Mouse (Mus musculus): ENCODE data around the gene Rps16. TPM values are rescaled to one million over a fixed set of nuclear protein-coding genes. Genes with fewer than 3 reads are reported as not detected.

The Rps16 gene
- polyA plus RNA-seq, 1 experiment from 2014 or later: 1,547 TPM

- no peaks in the 10 kb centered on the region for H3K4me1 ChIP-seq (replicated peaks; ENCODE audit: control insufficient read depth, insufficient read depth, low read length)
- 92% methylated on average over 17 of the region's 17 CpGs for WGBS
- no peak overlapping the region for H3K4me2 ChIP-seq
- no peak overlapping the region for H3K27ac ChIP-seq (ENCODE audit: low read depth, low read length)
- DNase-seq (ENCODE audit: low spot score) (no peak), ATAC-seq (replicated peaks; ENCODE audit: low FRiP score) (no peak)
- H3K9ac ChIP-seq (ENCODE audit: low read depth, low read length): no peak overlapping the region
- H3K9me3 ChIP-seq (ENCODE audit: control insufficient read depth, low read length): no peaks in the 10 kb centered on the region
- H3K27me3 ChIP-seq (replicated peaks; ENCODE audit: control insufficient read depth, insufficient read depth, low read length): no peaks in the 10 kb centered on the region
- H3K36me3 ChIP-seq (ENCODE audit: control insufficient read depth, insufficient read depth, low read length): peaks cover 80% of the 10 kb centered on the region
- H3K4me3 ChIP-seq (ENCODE audit: low read depth, low read length): no peak overlapping the region
Observed at GRCm38 (mm10) chr7:28318714-28319113, 31.7 kb upstream of the Rps16 start.

GRCm38 (mm10) chr7:28321974-28322720 lies 28.3 kb upstream of the Rps16 start:
- no peak for DNase-seq (ENCODE audit: low spot score)

GRCm38 (mm10) chr7:28325293-28325692 lies 25.2 kb upstream of the Rps16 start:
- Histone ChIP-seq H3K9ac (ENCODE audit: low read depth, low read length) (no peak overlapping the region), H3K4me3 (ENCODE audit: low read depth, low read length) (no peak overlapping the region), H3K27me3 (replicated peaks; ENCODE audit: control insufficient read depth, insufficient read depth, low read length) (no peaks in the 10 kb centered on the region), H3K9me3 (ENCODE audit: control insufficient read depth, low read length) (no peaks in the 10 kb centered on the region), H3K36me3 (ENCODE audit: control insufficient read depth, insufficient read depth, low read length) (peaks cover 71% of the 10 kb centered on the region), H3K4me1 (replicated peaks; ENCODE audit: control insufficient read depth, insufficient read depth, low read length) (no peaks in the 10 kb centered on the region), H3K27ac (ENCODE audit: low read depth, low read length) (no peak overlapping the region), H3K4me2 (no peak overlapping the region)
- DNase-seq (ENCODE audit: low spot score) (no peak), ATAC-seq (replicated peaks; ENCODE audit: low FRiP score) (no peak)
- 93% methylated on average over 8 of the region's 8 CpGs for WGBS

More at GRCm38 (mm10) chr7:28321974-28322720, 28.3 kb upstream of the Rps16 start:
- ATAC-seq (replicated peaks; ENCODE audit: low FRiP score): no peak
- H3K4me1 ChIP-seq (replicated peaks; ENCODE audit: control insufficient read depth, insufficient read depth, low read length): no peaks in the 10 kb centered on the region
- no peak overlapping the region for H3K4me2 ChIP-seq
- 86% methylated on average over 15 of the region's 15 CpGs for WGBS
- H3K27me3 ChIP-seq (replicated peaks; ENCODE audit: control insufficient read depth, insufficient read depth, low read length): no peaks in the 10 kb centered on the region
- H3K9ac ChIP-seq (ENCODE audit: low read depth, low read length): no peak overlapping the region
- peaks cover 76% of the 10 kb centered on the region for H3K36me3 ChIP-seq (ENCODE audit: control insufficient read depth, insufficient read depth, low read length)
- no peak overlapping the region for H3K27ac ChIP-seq (ENCODE audit: low read depth, low read length)
- no peak overlapping the region for H3K4me3 ChIP-seq (ENCODE audit: low read depth, low read length)
- no peaks in the 10 kb centered on the region for H3K9me3 ChIP-seq (ENCODE audit: control insufficient read depth, low read length)

GRCm38 (mm10) chr7:28326457-28326856 lies 24.0 kb upstream of the Rps16 start:
- Histone ChIP-seq H3K9ac (ENCODE audit: low read depth, low read length) (no peak overlapping the region), H3K36me3 (ENCODE audit: control insufficient read depth, insufficient read depth, low read length) (peaks cover 78% of the 10 kb centered on the region), H3K9me3 (ENCODE audit: control insufficient read depth, low read length) (no peaks in the 10 kb centered on the region), H3K27me3 (replicated peaks; ENCODE audit: control insufficient read depth, insufficient read depth, low read length) (no peaks in the 10 kb centered on the region), H3K4me2 (no peak overlapping the region), H3K27ac (ENCODE audit: low read depth, low read length) (no peak overlapping the region), H3K4me3 (ENCODE audit: low read depth, low read length) (no peak overlapping the region), H3K4me1 (replicated peaks; ENCODE audit: control insufficient read depth, insufficient read depth, low read length) (no peaks in the 10 kb centered on the region)
- ATAC-seq (replicated peaks; ENCODE audit: low FRiP score) (no peak), DNase-seq (ENCODE audit: low spot score) (no peak)
- WGBS: 80% methylated on average over 4 of the region's 4 CpGs

GRCm38 (mm10) chr7:28328260-28328659 lies 22.2 kb upstream of the Rps16 start:
- no peaks in the 10 kb centered on the region for H3K4me1 ChIP-seq (replicated peaks; ENCODE audit: control insufficient read depth, insufficient read depth, low read length)

GRCm38 (mm10) chr7:28334534-28334933 lies 15.9 kb upstream of the Rps16 start:
- ATAC-seq (replicated peaks; ENCODE audit: low FRiP score) (no peak), DNase-seq (ENCODE audit: low spot score) (no peak)
- no peaks in the 10 kb centered on the region for H3K9me3 ChIP-seq (ENCODE audit: control insufficient read depth, low read length)
- H3K36me3 ChIP-seq (ENCODE audit: control insufficient read depth, insufficient read depth, low read length): peaks cover 23% of the 10 kb centered on the region
- no peak overlapping the region for H3K27ac ChIP-seq (ENCODE audit: low read depth, low read length)
- no peak overlapping the region for H3K4me2 ChIP-seq
- H3K4me3 ChIP-seq (ENCODE audit: low read depth, low read length): no peak overlapping the region
- peaks cover 8% of the 10 kb centered on the region for H3K4me1 ChIP-seq (replicated peaks; ENCODE audit: control insufficient read depth, insufficient read depth, low read length)
- 87% methylated on average over 4 of the region's 4 CpGs for WGBS
- H3K9ac ChIP-seq (ENCODE audit: low read depth, low read length): no peak overlapping the region
- H3K27me3 ChIP-seq (replicated peaks; ENCODE audit: control insufficient read depth, insufficient read depth, low read length): no peaks in the 10 kb centered on the region

More at GRCm38 (mm10) chr7:28328260-28328659, 22.2 kb upstream of the Rps16 start:
- Histone ChIP-seq H3K36me3 (ENCODE audit: control insufficient read depth, insufficient read depth, low read length) (peaks cover 62% of the 10 kb centered on the region), H3K27me3 (replicated peaks; ENCODE audit: control insufficient read depth, insufficient read depth, low read length) (no peaks in the 10 kb centered on the region), H3K9me3 (ENCODE audit: control insufficient read depth, low read length) (no peaks in the 10 kb centered on the region), H3K4me2 (no peak overlapping the region), H3K4me3 (ENCODE audit: low read depth, low read length) (no peak overlapping the region), H3K27ac (ENCODE audit: low read depth, low read length) (no peak overlapping the region), H3K9ac (ENCODE audit: low read depth, low read length) (no peak overlapping the region)
- no peak for DNase-seq (ENCODE audit: low spot score)
- no peak for ATAC-seq (replicated peaks; ENCODE audit: low FRiP score)
- 93% methylated on average over 2 of the region's 2 CpGs for WGBS

GRCm38 (mm10) chr7:28335471-28335870 lies 15.0 kb upstream of the Rps16 start:
- H3K4me1 ChIP-seq (replicated peaks; ENCODE audit: control insufficient read depth, insufficient read depth, low read length): peaks cover 8% of the 10 kb centered on the region
- DNase-seq (ENCODE audit: low spot score) (no peak), ATAC-seq (replicated peaks; ENCODE audit: low FRiP score) (no peak)
- whole genome bisulfite sequencing: 85% methylated on average over 2 of the region's 2 CpGs
- no peak overlapping the region for H3K4me2 ChIP-seq
- no peaks in the 10 kb centered on the region for H3K27me3 ChIP-seq (replicated peaks; ENCODE audit: control insufficient read depth, insufficient read depth, low read length)
- no peaks in the 10 kb centered on the region for H3K9me3 ChIP-seq (ENCODE audit: control insufficient read depth, low read length)
- H3K36me3 ChIP-seq (ENCODE audit: control insufficient read depth, insufficient read depth, low read length): peaks cover 14% of the 10 kb centered on the region; the same call in 1 of the 2 replicates
- H3K9ac ChIP-seq (ENCODE audit: low read depth, low read length): no peak overlapping the region
- H3K27ac ChIP-seq (ENCODE audit: low read depth, low read length): no peak overlapping the region
- H3K4me3 ChIP-seq (ENCODE audit: low read depth, low read length): no peak overlapping the region

GRCm38 (mm10) chr7:28338108-28338998 lies 12.1 kb upstream of the Rps16 start, which contains the start of gene Supt5:
TSS of gene Supt5 (minus strand) at chr7:28338746.
- H3K4me2 ChIP-seq: peak within 1 kb of the TSS; percentile 96
- DNase-seq (ENCODE audit: low spot score) (peak; percentile 90), ATAC-seq (replicated peaks; ENCODE audit: low FRiP score) (peak; percentile 98)
- no peaks in the 10 kb centered on the region for H3K27me3 ChIP-seq (replicated peaks; ENCODE audit: control insufficient read depth, insufficient read depth, low read length)
- peaks cover 8% of the 10 kb centered on the region for H3K4me1 ChIP-seq (replicated peaks; ENCODE audit: control insufficient read depth, insufficient read depth, low read length)
- peaks cover 4% of the 10 kb centered on the region; the same call in 1 of the 2 replicates for H3K36me3 ChIP-seq (ENCODE audit: control insufficient read depth, insufficient read depth, low read length)
- H3K4me3 ChIP-seq (ENCODE audit: low read depth, low read length): peak within 1 kb of the TSS; percentile 99
- no peaks in the 10 kb centered on the region for H3K9me3 ChIP-seq (ENCODE audit: control insufficient read depth, low read length)
- H3K9ac ChIP-seq (ENCODE audit: low read depth, low read length): peak within 1 kb of the TSS; percentile 96
- WGBS: under 1% methylated on average over 77 of the region's 77 CpGs
- H3K27ac ChIP-seq (ENCODE audit: low read depth, low read length): peak within 1 kb of the TSS; percentile 88
